Comparison of ENCODE assay signal across 11 mouse cellular contexts in the genomic region with DNA sequence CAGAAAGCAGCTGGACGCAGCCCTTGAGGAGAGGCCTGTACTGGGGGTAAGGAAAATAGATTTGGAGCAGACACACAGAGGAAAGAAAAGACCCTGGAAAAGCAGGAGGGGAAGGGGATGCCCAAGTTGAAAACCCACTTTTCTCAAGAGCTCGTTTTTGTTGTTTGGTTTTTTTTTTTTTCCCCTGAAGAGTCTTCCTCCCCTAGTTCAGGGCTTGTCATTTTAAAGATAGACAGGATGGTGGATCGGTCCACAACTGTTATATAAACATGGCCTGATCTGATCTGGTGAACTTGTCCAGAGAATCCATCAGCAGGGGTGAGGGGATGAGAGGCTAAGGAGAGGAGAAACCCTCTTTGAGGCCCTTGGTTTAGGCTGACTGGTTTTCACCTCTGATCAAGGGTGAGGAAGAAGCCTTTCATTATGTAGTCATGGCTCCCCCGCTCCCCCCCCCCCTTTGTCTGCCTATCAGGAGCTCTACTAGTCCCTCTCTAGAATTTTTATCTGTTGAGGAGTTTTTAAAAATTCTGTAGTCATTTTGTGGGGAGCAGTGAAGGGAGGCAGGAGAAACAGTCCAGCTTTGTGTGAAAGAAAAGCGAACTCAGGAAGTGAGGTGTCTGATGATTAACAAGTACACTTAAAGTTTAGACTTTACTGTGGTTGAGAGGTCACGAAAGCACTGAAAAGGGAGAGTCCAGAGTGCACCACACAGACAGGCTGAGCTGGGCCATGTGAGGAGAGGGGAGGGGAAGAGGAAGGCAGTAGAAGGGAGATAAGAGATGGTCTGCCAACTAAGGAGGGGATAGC. TPM values are rescaled to one million over a fixed set of nuclear protein-coding genes. Genes with fewer than 3 reads are reported as not detected.
DNase-seq lines count a peak whose midpoint lies in the region; ATAC-seq and TF ChIP-seq lines count a peak whose summit lies in the region.
"Had no signal": no experiment of that assay in that cellular context is flagged by ENCODE, and none has a peak within 500 bp of the region (broad histone marks: within the 10 kb centered on the region; RNA-seq: fewer than 3 reads in every experiment).

No protein-coding gene starts in this region.

- TF ChIP-seq POLR2A in MEL (IDR thresholded peaks at IDR 0.05; ENCODE audit: control insufficient read depth in 1 of 2, insufficient read depth in 1 of 2, low read depth in 1 of 2, low read length in 2 of 2, poor library complexity in 1 of 2) = peak in 1 of 2 experiments; percentile 50; a peak in 2 of 4 replicates

- H3K27ac ChIP-seq in MEL (ENCODE audit: control insufficient read depth, low read depth, low read length) = peak overlapping the region; percentile 98
- H3K27ac ChIP-seq in intestine, postnatal 0 days (ENCODE audit: low read depth, low read length) = no peak overlapping the region
- 0 out of 2 replicates have a peak overlapping the region, but pooled peaks have one; percentile 1 for H3K27ac ChIP-seq in liver, embryonic 15.5 days (replicated peaks)
- H3K27ac ChIP-seq in forebrain, embryonic 12.5 days = no peak overlapping the region
- H3K27ac ChIP-seq: hindbrain, embryonic 10.5 days; limb, embryonic 15.5 days had no signal

- H3K4me2 ChIP-seq in intestine, postnatal 0 days (replicated peaks; ENCODE audit: low read depth) = no peak overlapping the region
- H3K4me2 ChIP-seq in liver, embryonic 15.5 days = no peak overlapping the region
- no peak overlapping the region for H3K4me2 ChIP-seq in forebrain, embryonic 12.5 days
- H3K4me2 ChIP-seq: limb, embryonic 15.5 days had no signal

- H3K4me1 ChIP-seq in MEL (ENCODE audit: control insufficient read depth in 1 of 2, insufficient read depth in 2 of 2, low read length in 2 of 2) = peaks cover 30 to 38% of the 10 kb centered on the region in 2 experiments
- peaks cover 4% of the 10 kb centered on the region; the same call in 1 of the 2 replicates for H3K4me1 ChIP-seq in intestine, postnatal 0 days (replicated peaks; ENCODE audit: control insufficient read depth, insufficient read depth, low read length)
- H3K4me1 ChIP-seq in liver, embryonic 15.5 days (replicated peaks) = peaks cover 28% of the 10 kb centered on the region
- no peaks in the 10 kb centered on the region for H3K4me1 ChIP-seq in forebrain, embryonic 12.5 days

- H3K79me3 ChIP-seq in C2C12 (ENCODE audit: low read depth) = peaks cover 27% of the 10 kb centered on the region

- no peak for TF ChIP-seq RAD21 in MEL (IDR thresholded peaks at IDR 0.05; ENCODE audit: low read depth, low read length)

- 48% methylated on average over 6 of the region's 6 CpGs for WGBS in intestine, postnatal 0 days
- 22% methylated on average over 6 of the region's 6 CpGs for WGBS in liver, embryonic 15.5 days (ENCODE audit: insufficient replicate concordance)
- WGBS in forebrain, embryonic 12.5 days = 77% methylated on average over 6 of the region's 6 CpGs

- DNase-seq in MEL (ENCODE audit: low read depth, low spot score) = peak; percentile 86
- no peak for DNase-seq in neural tube, embryonic 10.5 days (ENCODE audit: extremely low spot score, low spot score)
- no peak for DNase-seq in thymus, postnatal 36 days
- DNase-seq: adrenal gland, postnatal 10 days had no signal

- ATAC-seq in intestine, postnatal 0 days = peak; percentile 84
- ATAC-seq in liver, embryonic 15.5 days (ENCODE audit: insufficient read depth) = peak; percentile 69
- no peak for ATAC-seq in forebrain, embryonic 12.5 days (ENCODE audit: low FRiP score)

- H3K36me3 ChIP-seq in C2C12 (ENCODE audit: control insufficient read depth, insufficient read depth) (peaks cover 32% of the 10 kb centered on the region), MEL (ENCODE audit: control insufficient read depth in 1 of 2, insufficient read depth in 2 of 2, low read length in 2 of 2) (peaks cover 0 to 41% of the 10 kb centered on the region in 2 experiments; a peak in 2 of 4 replicates)
- H3K36me3 ChIP-seq in intestine, postnatal 0 days (ENCODE audit: control insufficient read depth, insufficient read depth) = peaks cover 3% of the 10 kb centered on the region; the same call in 1 of the 2 replicates
- peaks cover 8% of the 10 kb centered on the region for H3K36me3 ChIP-seq in liver, embryonic 15.5 days (replicated peaks)
- peaks cover 11% of the 10 kb centered on the region; the same call in 1 of the 2 replicates for H3K36me3 ChIP-seq in forebrain, embryonic 12.5 days (replicated peaks)

- TF ChIP-seq EP300 in MEL (IDR thresholded peaks at IDR 0.05; ENCODE audit: low read depth in 1 of 2, low read length in 2 of 2) = peak; percentile 67 to 87

- peak overlapping the region; percentile 74 for H3K9ac ChIP-seq in MEL (ENCODE audit: control insufficient read depth, low read depth, low read length, poor library complexity, severe bottlenecking)
- H3K9ac ChIP-seq in intestine, postnatal 0 days (ENCODE audit: low read depth, low read length) = no peak overlapping the region
- no peak overlapping the region for H3K9ac ChIP-seq in liver, embryonic 15.5 days
- H3K9ac ChIP-seq in forebrain, embryonic 12.5 days = no peak overlapping the region
- H3K9ac ChIP-seq: limb, embryonic 15.5 days had no signal

- no peak overlapping the region for H3K4me3 ChIP-seq in C2C12 (ENCODE audit: insufficient read depth, poor library complexity, severe bottlenecking)
- H3K4me3 ChIP-seq in MEL (ENCODE audit: control insufficient read depth in 1 of 2, insufficient read depth in 1 of 2, low read depth in 2 of 2, low read length in 2 of 2) = peak overlapping the region; percentile 24 to 50
- H3K4me3 ChIP-seq in intestine, postnatal 0 days (ENCODE audit: low read depth, low read length) = no peak overlapping the region
- no peak overlapping the region for H3K4me3 ChIP-seq in liver, embryonic 15.5 days (replicated peaks)
- no peak overlapping the region for H3K4me3 ChIP-seq in forebrain, embryonic 12.5 days (replicated peaks)
- H3K4me3 ChIP-seq: hindbrain, embryonic 10.5 days; limb, embryonic 15.5 days had no signal

- H3K27me3 ChIP-seq in C2C12 (ENCODE audit: control insufficient read depth, insufficient read depth, insufficient read length) (no peaks in the 10 kb centered on the region), MEL (ENCODE audit: control insufficient read depth in 1 of 2, insufficient read depth in 2 of 2, low read length in 2 of 2) (no peaks in the 10 kb centered on the region)
- no peaks in the 10 kb centered on the region for H3K27me3 ChIP-seq in intestine, postnatal 0 days (replicated peaks; ENCODE audit: control insufficient read depth, insufficient read depth, low read length)
- no peaks in the 10 kb centered on the region for H3K27me3 ChIP-seq in liver, embryonic 15.5 days
- no peaks in the 10 kb centered on the region for H3K27me3 ChIP-seq in forebrain, embryonic 12.5 days
- H3K27me3 ChIP-seq: limb, embryonic 15.5 days had no signal

- TF ChIP-seq CTCF in C2C12 (IDR thresholded peaks at IDR 0.05; ENCODE audit: control insufficient read depth, insufficient read depth, insufficient read length) (no peak), MEL (IDR thresholded peaks at IDR 0.05 in 2 of 3, conservative IDR thresholded peaks at IDR 0.05 in 1 of 3; ENCODE audit: control insufficient read depth in 1 of 3, insufficient read depth in 1 of 3, low read depth in 2 of 3, low read length in 3 of 3, poor library complexity in 1 of 3, severe bottlenecking in 1 of 3) (no peak)
- TF ChIP-seq CTCF in intestine, postnatal 0 days (IDR thresholded peaks at IDR 0.05; ENCODE audit: low read depth) = no peak

- no peaks in the 10 kb centered on the region for H3K9me3 ChIP-seq in MEL (replicated peaks; ENCODE audit: insufficient read depth, low read length)
- H3K9me3 ChIP-seq in intestine, postnatal 0 days (ENCODE audit: control insufficient read depth) = no peaks in the 10 kb centered on the region
- H3K9me3 ChIP-seq in liver, embryonic 15.5 days (replicated peaks) = no peaks in the 10 kb centered on the region
- H3K9me3 ChIP-seq in forebrain, embryonic 12.5 days = no peaks in the 10 kb centered on the region
- H3K9me3 ChIP-seq: hindbrain, embryonic 10.5 days; limb, embryonic 15.5 days had no signal

- H3ac ChIP-seq in C2C12 (ENCODE audit: control insufficient read depth, insufficient read length, low read depth) = no peak overlapping the region

- H3K79me2 ChIP-seq in C2C12 (ENCODE audit: control insufficient read depth, insufficient read depth) (peaks cover 34% of the 10 kb centered on the region), MEL (ENCODE audit: control insufficient read depth, insufficient read depth, low read length, poor library complexity) (no peaks in the 10 kb centered on the region; the same call in 1 of the 2 replicates)

TF ChIP-seq in C2C12, 6 proteins besides CTCF, POLR2A, EP300 and RAD21 (continues in another document):
- TF ChIP-seq USF1 (IDR thresholded peaks at IDR 0.05; ENCODE audit: low read depth) (peak; percentile 39), MAX (IDR thresholded peaks at IDR 0.05) (no peak)

TF ChIP-seq in MEL, 35 proteins besides CTCF, POLR2A, EP300 and RAD21 (continues in another document):
- no peak; the same call in 1 of the 2 replicates for TF ChIP-seq CHD2 (IDR thresholded peaks at IDR 0.05; ENCODE audit: low read length)

RNA-seq across cellular contexts. Expression of gene Plscr2, which starts 1.2 kb away (rescaled TPM):
- polyA plus RNA-seq in C2C12 (2012; fragmentation: generic; extraction: Trizol) = 7.1 TPM
- total RNA-seq in MEL (2012; rRNA removed) = 0.16 and 0.19 TPM in 2 replicates
- polyA plus RNA-seq in MEL (2012; ENCODE audit: insufficient read depth in 1 of 2, insufficient read length in 2 of 2, low read depth in 1 of 2, low replicate concordance in 2 of 2, missing spikeins in 1 of 2) = under 1 TPM in 1 of 2 experiments, not detected in 1; 0.11 TPM
- 2.8 TPM in 2 replicates for polyA plus RNA-seq in intestine, postnatal 0 days (2015; fragmentation: Nextera tagmentation; extraction: Ambion mirVana)
- 0.48 and 0.64 TPM in 2 replicates for polyA plus RNA-seq in liver, embryonic 15.5 days (2015; fragmentation: Nextera tagmentation; extraction: Ambion mirVana)
- polyA plus RNA-seq in forebrain, embryonic 12.5 days (2016; fragmentation: Nextera tagmentation; extraction: Ambion mirVana) = 0.47 and 0.51 TPM in 2 replicates

RNA-seq across cellular contexts. Expression of gene Plscr1, which starts 24.6 kb away (rescaled TPM):
- polyA plus RNA-seq in C2C12 (2012; fragmentation: generic; extraction: Trizol) = 41.1 TPM
- 5.5 and 7.3 TPM in 2 replicates for total RNA-seq in MEL (2012; rRNA removed)
- polyA plus RNA-seq in MEL (2012; ENCODE audit: insufficient read depth in 1 of 2, insufficient read length in 2 of 2, low read depth in 1 of 2, low replicate concordance in 2 of 2, missing spikeins in 1 of 2) = 1 to 10 TPM in 1 of 2 experiments, not detected in 1; 9.5 TPM
- polyA plus RNA-seq in intestine, postnatal 0 days (2015; fragmentation: Nextera tagmentation; extraction: Ambion mirVana) = 152 TPM in 2 replicates
- polyA plus RNA-seq in liver, embryonic 15.5 days (2015; fragmentation: Nextera tagmentation; extraction: Ambion mirVana) = 25.5 and 26.3 TPM in 2 replicates
- 21.7 and 22.7 TPM in 2 replicates for polyA plus RNA-seq in forebrain, embryonic 12.5 days (2016; fragmentation: Nextera tagmentation; extraction: Ambion mirVana)

RNA-seq across cellular contexts. Expression of gene 1700057G04Rik, which starts 35.0 kb away (rescaled TPM):
- polyA plus RNA-seq in C2C12 (2012; fragmentation: generic; extraction: Trizol) (0.08 TPM), MEL (2012; ENCODE audit: insufficient read depth in 1 of 2, insufficient read length in 2 of 2, low read depth in 1 of 2, low replicate concordance in 2 of 2, missing spikeins in 1 of 2) (under 1 TPM in 1 of 2 experiments, not detected in 1; 0.19 TPM)
- total RNA-seq in MEL (2012; rRNA removed) = not detected in 2 replicates
- polyA plus RNA-seq in intestine, postnatal 0 days (2015; fragmentation: Nextera tagmentation; extraction: Ambion mirVana) = not detected in 2 replicates
- polyA plus RNA-seq in liver, embryonic 15.5 days (2015; fragmentation: Nextera tagmentation; extraction: Ambion mirVana) = not detected in 2 replicates
- not detected in 2 replicates for polyA plus RNA-seq in forebrain, embryonic 12.5 days (2016; fragmentation: Nextera tagmentation; extraction: Ambion mirVana)
- total RNA-seq: adrenal gland, postnatal 10 days had no signal
- polyA plus RNA-seq: embryonic facial prominence, embryonic 14.5 days; hindbrain, embryonic 10.5 days; limb, embryonic 15.5 days had no signal

Comparison
In these comparisons a context has a peak if more than half of its experiments do, and no peak if none do; other contexts are left out.
1. H3K4me3 ChIP-seq: peak in MEL (2 of 2); none in C2C12 (single experiment), intestine, postnatal 0 days (single experiment), liver, embryonic 15.5 days (single experiment) and forebrain, embryonic 12.5 days (single experiment).
2. H3K27ac ChIP-seq: peak in MEL (single experiment) and liver, embryonic 15.5 days (single experiment); none in intestine, postnatal 0 days (single experiment) and forebrain, embryonic 12.5 days (single experiment).